31 mouse cellular contexts compared by ENCODE assay signal in the genomic region with DNA sequence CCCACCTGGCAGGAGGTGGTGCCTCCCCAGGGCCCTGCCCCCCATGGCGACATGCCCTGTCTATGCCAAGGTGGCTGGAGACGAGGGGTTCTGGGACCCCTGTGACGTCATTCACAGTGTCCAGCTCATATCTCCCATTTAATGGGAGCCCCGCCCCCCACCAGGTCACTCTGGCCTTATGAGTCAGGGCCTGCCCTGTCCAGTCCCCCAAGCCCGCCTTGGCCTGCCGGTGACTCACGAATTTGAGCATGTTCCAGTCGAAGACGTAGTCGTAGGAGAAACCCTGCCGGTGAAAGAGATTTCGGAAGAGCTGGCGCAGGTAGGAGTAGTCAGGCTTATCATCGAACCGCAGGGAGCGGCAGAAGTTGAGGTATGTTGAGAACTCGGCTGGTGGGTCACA. TPM values are rescaled to one million over a fixed set of nuclear protein-coding genes. Genes with fewer than 3 reads are reported as not detected.
DNase-seq lines count a peak whose midpoint lies in the region; ATAC-seq lines count a peak whose summit lies in the region.
"Had no signal": no experiment of that assay in that cellular context is flagged by ENCODE, and none has a peak within 500 bp of the region (broad histone marks: within the 10 kb centered on the region; RNA-seq: fewer than 3 reads in every experiment).

No protein-coding gene starts in this region.

- H3K36me3 ChIP-seq in forebrain, embryonic 13.5 days (ENCODE audit: poor library complexity, severe bottlenecking): peaks cover 100% of the 10 kb centered on the region

- no peak overlapping the region for H3K9ac ChIP-seq in forebrain, embryonic 13.5 days
- H3K9ac ChIP-seq: forebrain, postnatal 0 days; hindbrain, embryonic 14.5 days; liver, embryonic 12.5 days; liver, postnatal 0 days; midbrain, embryonic 12.5 days; neural tube, embryonic 12.5 days had no signal

- H3K27ac ChIP-seq in forebrain, embryonic 13.5 days: no peak overlapping the region
- H3K27ac ChIP-seq: hindbrain, embryonic 14.5 days; liver, embryonic 12.5 days; midbrain, embryonic 12.5 days; neural tube, embryonic 12.5 days; stomach, postnatal 0 days had no signal

- H3K4me2 ChIP-seq in forebrain, embryonic 13.5 days: no peak overlapping the region
- H3K4me2 ChIP-seq: heart, embryonic 12.5 days; hindbrain, embryonic 14.5 days; liver, embryonic 12.5 days; midbrain, embryonic 12.5 days; neural tube, embryonic 12.5 days had no signal

- no peaks in the 10 kb centered on the region for H3K4me1 ChIP-seq in forebrain, embryonic 13.5 days
- H3K4me1 ChIP-seq: liver, embryonic 12.5 days; midbrain, embryonic 12.5 days; neural tube, embryonic 12.5 days had no signal

- DNase-seq in heart, postnatal 4 days: peak; percentile 22
- no peak for DNase-seq in heart, adult 9 months (ENCODE audit: low spot score in 2 of 2)
- peak; percentile 62 for DNase-seq in urinary bladder, postnatal 25 days (ENCODE audit: low spot score)
- no peak for DNase-seq in urinary bladder, postnatal 10 days (ENCODE audit: low spot score)
- peak; percentile 86 for DNase-seq in adrenal gland, postnatal 14 days
- DNase-seq: B cell, adult 2 months; cerebellum, adult 18-20 months; forebrain, postnatal 0 days; gastrocnemius, postnatal 10 days; kidney, adult 18-20 months; kidney, postnatal 4 days; layer of hippocampus, postnatal 36 days; left cerebral cortex, postnatal 4 days; liver, postnatal 0 days; lung, postnatal 4 days; right cerebral cortex, postnatal 4 days; thymus, adult 18-20 months; thymus, postnatal 4 days had no signal

- H3K27me3 ChIP-seq in forebrain, embryonic 13.5 days: no peaks in the 10 kb centered on the region
- H3K27me3 ChIP-seq: CH12.LX; heart, embryonic 12.5 days; liver, embryonic 12.5 days; megakaryocyte, embryonic 14.5 days; midbrain, embryonic 12.5 days; neural tube, embryonic 12.5 days; Patski had no signal

- no peaks in the 10 kb centered on the region for H3K9me3 ChIP-seq in forebrain, embryonic 13.5 days (replicated peaks)
- H3K9me3 ChIP-seq: heart, embryonic 12.5 days; liver, embryonic 12.5 days; megakaryocyte, embryonic 14.5 days; midbrain, embryonic 12.5 days; neural tube, embryonic 12.5 days had no signal

- H3K4me3 ChIP-seq in forebrain, embryonic 13.5 days: no peak overlapping the region
- H3K4me3 ChIP-seq: erythroblast, embryonic 14.5 days; heart, embryonic 12.5 days; liver, embryonic 12.5 days; megakaryocyte, embryonic 14.5 days; midbrain, embryonic 12.5 days; myocyte; neural tube, embryonic 12.5 days had no signal

- ATAC-seq in CD4-positive, CD25-positive, alpha-beta regulatory T cell, adult 4 months: no peak
- ATAC-seq in forebrain, embryonic 13.5 days: no peak
- ATAC-seq: forebrain, postnatal 0 days; liver, embryonic 12.5 days; liver, postnatal 0 days; Patski had no signal

- WGBS in forebrain, embryonic 13.5 days: 94% methylated on average over 17 of the region's 17 CpGs

RNA-seq across cellular contexts. Expression of gene Tmem184b, which starts 21.2 kb away (rescaled TPM):
- 10 to 100 TPM; 68.1 to 73.4 TPM for total RNA-seq in heart, postnatal 4 days (2021)
- total RNA-seq in adrenal gland, postnatal 14 days (2021): 45.2 and 48.0 TPM in 2 replicates
- 10 to 100 TPM in 1 of 2 experiments, 1 to 10 TPM in 1; 9.6 to 12.5 TPM for polyA plus RNA-seq in CD4-positive, CD25-positive, alpha-beta regulatory T cell, adult 4 months (2017; shearing (Covaris generic))
- polyA plus RNA-seq in forebrain, embryonic 13.5 days (2015; fragmentation: Nextera tagmentation; extraction: Ambion mirVana): 29.4 and 31.3 TPM in 2 replicates

RNA-seq across cellular contexts. Expression of gene Csnk1e, which starts 30.8 kb away (rescaled TPM):
- total RNA-seq in heart, postnatal 4 days (2021): 100 to 1,000 TPM in 1 of 2 experiments, 10 to 100 TPM in 1; 99.6 to 108 TPM
- 66.7 and 85.8 TPM in 2 replicates for total RNA-seq in adrenal gland, postnatal 14 days (2021)
- 1 to 10 TPM; 3.1 to 6.2 TPM for polyA plus RNA-seq in CD4-positive, CD25-positive, alpha-beta regulatory T cell, adult 4 months (2017; shearing (Covaris generic))
- 200 and 208 TPM in 2 replicates for polyA plus RNA-seq in forebrain, embryonic 13.5 days (2015; fragmentation: Nextera tagmentation; extraction: Ambion mirVana)

Comparison
In these comparisons a context has a peak if more than half of its experiments do, and no peak if none do; other contexts are left out.
1. DNase-seq: peak in heart, postnatal 4 days (single experiment), urinary bladder, postnatal 25 days (single experiment) and adrenal gland, postnatal 14 days (single experiment); none in heart, adult 9 months (0 of 2) and urinary bladder, postnatal 10 days (single experiment).